Mouse (Mus musculus): ENCODE results near the gene Ccdc189. TPM values are rescaled to one million over a fixed set of nuclear protein-coding genes. Genes with fewer than 3 reads are reported as not detected.

Ccdc189 gene
- polyA plus RNA-seq, 1 experiment from 2014 or later: 10.0 TPM

GRCm38 (mm10) chr7:127585031-127585430 is 3.4 kb downstream of the Ccdc189 start:
- peaks cover 19% of the 10 kb centered on the region for H3K4me1 ChIP-seq (replicated peaks; ENCODE audit: control insufficient read depth, insufficient read depth, low read length)
- H3K4me3 ChIP-seq (replicated peaks; ENCODE audit: low read length): no peak overlapping the region
- H3K36me3 ChIP-seq (ENCODE audit: control insufficient read depth, insufficient read depth): peaks cover 14% of the 10 kb centered on the region
- no peaks in the 10 kb centered on the region for H3K27me3 ChIP-seq (replicated peaks; ENCODE audit: control insufficient read depth, insufficient read depth, low read length)
- no peak overlapping the region for H3K27ac ChIP-seq (ENCODE audit: low read length)
- no peak for ATAC-seq
- H3K9me3 ChIP-seq (ENCODE audit: control insufficient read depth, low read length): no peaks in the 10 kb centered on the region
- WGBS: 93% methylated on average over 7 of the region's 7 CpGs
- no peak overlapping the region for H3K4me2 ChIP-seq (ENCODE audit: low read length)
- H3K9ac ChIP-seq (replicated peaks; ENCODE audit: low read depth, low read length): no peak overlapping the region

DNA sequence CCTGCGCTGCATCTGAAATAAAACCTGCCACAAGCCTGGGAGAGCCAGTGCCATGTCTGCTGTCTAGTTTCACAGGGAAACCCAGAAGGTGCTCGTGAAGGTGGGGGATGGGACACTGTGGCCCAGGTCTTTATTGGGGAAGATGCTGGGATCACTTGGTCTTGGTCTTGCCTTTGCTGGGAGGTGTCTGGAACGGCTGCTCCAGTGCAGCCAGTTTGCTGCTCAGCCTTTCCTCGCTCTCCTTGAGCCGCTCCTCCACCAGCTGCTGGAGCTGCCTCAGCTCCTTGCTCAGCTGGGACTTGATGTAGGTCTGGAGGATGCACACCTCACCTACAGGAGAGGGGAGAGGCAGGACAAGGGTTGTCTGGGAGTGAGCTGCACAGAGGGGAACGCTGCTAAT is 5.1 kb downstream of the Ccdc189 start:
- Histone ChIP-seq H3K9me3 (ENCODE audit: control insufficient read depth, low read length) (no peaks in the 10 kb centered on the region), H3K36me3 (ENCODE audit: control insufficient read depth, insufficient read depth) (peaks cover 15% of the 10 kb centered on the region), H3K4me1 (replicated peaks; ENCODE audit: control insufficient read depth, insufficient read depth, low read length) (peaks cover 9% of the 10 kb centered on the region), H3K4me3 (replicated peaks; ENCODE audit: low read length) (no peak overlapping the region), H3K9ac (replicated peaks; ENCODE audit: low read depth, low read length) (no peak overlapping the region), H3K4me2 (ENCODE audit: low read length) (no peak overlapping the region), H3K27me3 (replicated peaks; ENCODE audit: control insufficient read depth, insufficient read depth, low read length) (no peaks in the 10 kb centered on the region), H3K27ac (ENCODE audit: low read length) (no peak overlapping the region)
- 90% methylated on average over 6 of the region's 6 CpGs for WGBS
- ATAC-seq: no peak

DNA sequence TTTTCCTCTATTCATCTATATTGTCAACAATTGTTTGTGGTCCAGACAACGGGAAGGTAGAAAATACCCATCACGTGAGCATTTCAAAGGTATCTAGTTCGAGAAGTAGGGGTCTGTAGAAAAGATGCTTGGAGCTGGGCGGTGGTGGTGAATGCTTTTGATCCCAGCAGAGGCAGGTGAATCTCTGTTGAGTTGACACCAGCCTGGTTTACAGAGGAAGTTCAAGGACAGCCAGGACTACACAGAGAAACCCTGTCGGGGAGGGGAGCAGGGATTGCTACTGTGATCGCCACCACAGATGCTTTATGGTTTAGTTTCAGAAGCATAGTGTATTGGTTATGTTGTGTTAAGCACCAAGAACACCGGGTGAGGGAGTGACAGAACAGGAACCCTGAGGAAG is 14.3 kb downstream of the Ccdc189 start:
- H3K4me2 ChIP-seq (ENCODE audit: low read length): peak overlapping the region; percentile 89
- no peak for ATAC-seq
- no peak overlapping the region for H3K27ac ChIP-seq (ENCODE audit: low read length)
- no peaks in the 10 kb centered on the region for H3K36me3 ChIP-seq (ENCODE audit: control insufficient read depth, insufficient read depth)
- no peaks in the 10 kb centered on the region for H3K27me3 ChIP-seq (replicated peaks; ENCODE audit: control insufficient read depth, insufficient read depth, low read length)
- 17% methylated on average over 7 of the region's 7 CpGs for WGBS
- H3K9me3 ChIP-seq (ENCODE audit: control insufficient read depth, low read length): no peaks in the 10 kb centered on the region
- peaks cover 22% of the 10 kb centered on the region for H3K4me1 ChIP-seq (replicated peaks; ENCODE audit: control insufficient read depth, insufficient read depth, low read length)
- peak overlapping the region; percentile 66 for H3K4me3 ChIP-seq (replicated peaks; ENCODE audit: low read length)
- H3K9ac ChIP-seq (replicated peaks; ENCODE audit: low read depth, low read length): peak overlapping the region; percentile 73

DNA sequence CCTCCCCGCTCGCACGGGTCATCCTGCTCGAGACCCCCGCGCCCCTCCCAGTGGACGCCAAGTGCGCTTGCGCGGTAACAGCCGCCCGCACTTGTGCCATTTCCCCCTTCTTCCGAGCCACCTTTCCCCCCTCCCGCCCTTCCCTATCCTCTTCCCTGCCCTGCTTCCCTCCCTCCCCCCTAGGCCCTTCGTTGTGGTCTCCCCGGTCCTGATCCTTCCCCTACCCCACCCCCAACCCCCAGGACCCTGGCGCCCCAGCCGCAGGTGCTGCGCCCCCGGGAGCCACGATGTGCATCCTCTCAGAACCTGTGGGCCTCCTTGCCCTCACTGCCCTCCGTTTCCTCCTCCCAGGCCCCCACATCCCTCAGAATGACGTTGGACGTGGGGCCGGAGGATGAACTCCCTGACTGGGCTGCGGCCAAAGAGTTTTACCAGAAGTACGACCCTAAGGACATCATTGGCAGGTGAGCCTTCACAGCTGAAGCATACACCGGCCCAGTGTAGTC is 14.8 kb downstream of the Ccdc189 start:
- 1% methylated on average over 24 of the region's 28 CpGs for WGBS
- ATAC-seq: peak; percentile 69
- Histone ChIP-seq H3K9ac (replicated peaks; ENCODE audit: low read depth, low read length) (peak overlapping the region; percentile 73), H3K4me2 (ENCODE audit: low read length) (peak overlapping the region; percentile 89), H3K36me3 (ENCODE audit: control insufficient read depth, insufficient read depth) (no peaks in the 10 kb centered on the region), H3K27ac (ENCODE audit: low read length) (0 out of 2 replicates have a peak overlapping the region, but pooled peaks have one; percentile 5), H3K4me3 (replicated peaks; ENCODE audit: low read length) (peak overlapping the region; percentile 66), H3K27me3 (replicated peaks; ENCODE audit: control insufficient read depth, insufficient read depth, low read length) (no peaks in the 10 kb centered on the region), H3K4me1 (replicated peaks; ENCODE audit: control insufficient read depth, insufficient read depth, low read length) (peaks cover 22% of the 10 kb centered on the region), H3K9me3 (ENCODE audit: control insufficient read depth, low read length) (no peaks in the 10 kb centered on the region)

- Histone ChIP-seq H3K9ac (replicated peaks; ENCODE audit: low read depth, low read length) (peak within 1 kb of the TSS; percentile 73), H3K4me1 (replicated peaks; ENCODE audit: control insufficient read depth, insufficient read depth, low read length) (peaks cover 22% of the 10 kb centered on the region), H3K4me2 (ENCODE audit: low read length) (peak within 1 kb of the TSS; percentile 89), H3K36me3 (ENCODE audit: control insufficient read depth, insufficient read depth) (no peaks in the 10 kb centered on the region), H3K4me3 (replicated peaks; ENCODE audit: low read length) (peak within 1 kb of the TSS; percentile 66), H3K27ac (ENCODE audit: low read length) (peak within 1 kb of the TSS; percentile 63), H3K9me3 (ENCODE audit: control insufficient read depth, low read length) (no peaks in the 10 kb centered on the region), H3K27me3 (replicated peaks; ENCODE audit: control insufficient read depth, insufficient read depth, low read length) (no peaks in the 10 kb centered on the region)
- peak; percentile 99 for ATAC-seq
- WGBS: under 1% methylated on average over 17 of the region's 17 CpGs
Observed at GRCm38 (mm10) chr7:127572895-127573471, 15.4 kb downstream of the Ccdc189 start, which contains the start of gene Phkg2. Gene Phkg2 (plus strand): TSS chr7:127573340.

DNA sequence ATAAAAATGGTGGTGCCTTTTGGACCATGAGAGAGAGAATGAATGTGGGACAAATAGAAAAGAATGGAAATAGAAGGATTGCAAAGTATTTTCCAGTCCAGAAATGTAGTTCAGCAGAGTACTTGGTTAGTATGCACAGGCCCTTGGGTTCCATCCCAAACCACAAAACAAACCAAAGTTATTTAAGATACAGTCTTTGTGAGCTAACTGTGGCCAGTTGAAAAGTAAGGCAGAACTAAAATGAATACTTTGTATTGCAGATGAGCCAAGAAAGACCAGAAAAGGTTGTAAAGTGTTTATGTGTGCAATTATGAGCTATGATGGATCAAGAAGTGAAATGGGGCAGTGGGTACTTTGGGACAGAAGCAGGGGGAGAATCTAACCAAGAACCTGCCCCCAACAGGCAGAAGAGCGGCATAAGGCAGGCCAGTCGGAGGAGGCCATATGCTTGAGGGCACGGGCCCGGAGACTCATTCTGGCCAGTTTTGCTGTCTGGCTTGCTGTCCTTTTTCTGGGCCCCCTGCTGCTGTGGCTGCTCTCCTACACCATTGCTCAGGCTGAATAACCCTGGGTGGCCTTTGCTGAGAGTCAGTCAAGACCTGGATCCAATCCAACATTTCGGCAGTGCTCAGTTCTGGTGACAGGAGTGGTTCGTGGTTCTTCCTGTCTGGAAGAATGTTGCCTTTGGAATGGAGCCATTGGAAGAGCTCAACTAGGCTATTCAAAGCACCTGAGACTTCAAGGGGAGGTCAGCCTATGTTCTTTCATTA is 23.8 kb downstream of the Ccdc189 start:
- H3K36me3 ChIP-seq (ENCODE audit: control insufficient read depth, insufficient read depth): peaks cover 14% of the 10 kb centered on the region
- no peaks in the 10 kb centered on the region for H3K4me1 ChIP-seq (replicated peaks; ENCODE audit: control insufficient read depth, insufficient read depth, low read length)
- H3K27me3 ChIP-seq (replicated peaks; ENCODE audit: control insufficient read depth, insufficient read depth, low read length): no peaks in the 10 kb centered on the region
- no peak overlapping the region for H3K27ac ChIP-seq (ENCODE audit: low read length)
- ATAC-seq: no peak
- no peak overlapping the region for H3K4me3 ChIP-seq (replicated peaks; ENCODE audit: low read length)
- H3K4me2 ChIP-seq (ENCODE audit: low read length): no peak overlapping the region
- no peak overlapping the region for H3K9ac ChIP-seq (replicated peaks; ENCODE audit: low read depth, low read length)
- H3K9me3 ChIP-seq (ENCODE audit: control insufficient read depth, low read length): no peaks in the 10 kb centered on the region
- 71% methylated on average over 6 of the region's 6 CpGs for WGBS

GRCm38 (mm10) chr7:127561340-127561858 is 27.0 kb downstream of the Ccdc189 start, which contains the start of gene Tmem265:
Gene Tmem265 (plus strand): TSS chr7:127561390.
- Histone ChIP-seq H3K27ac (ENCODE audit: low read length) (no peak within 1 kb of the TSS), H3K4me3 (replicated peaks; ENCODE audit: low read length) (no peak within 1 kb of the TSS), H3K4me1 (replicated peaks; ENCODE audit: control insufficient read depth, insufficient read depth, low read length) (no peaks in the 10 kb centered on the region), H3K9ac (replicated peaks; ENCODE audit: low read depth, low read length) (no peak within 1 kb of the TSS), H3K27me3 (replicated peaks; ENCODE audit: control insufficient read depth, insufficient read depth, low read length) (no peaks in the 10 kb centered on the region), H3K9me3 (ENCODE audit: control insufficient read depth, low read length) (no peaks in the 10 kb centered on the region), H3K4me2 (ENCODE audit: low read length) (no peak within 1 kb of the TSS), H3K36me3 (ENCODE audit: control insufficient read depth, insufficient read depth) (peaks cover 37% of the 10 kb centered on the region)
- no peak for ATAC-seq
- 93% methylated on average over 5 of the region's 5 CpGs for WGBS

GRCm38 (mm10) chr7:127560580-127560979 is 27.8 kb downstream of the Ccdc189 start:
- no peak for ATAC-seq
- Histone ChIP-seq H3K27ac (ENCODE audit: low read length) (no peak overlapping the region), H3K9ac (replicated peaks; ENCODE audit: low read depth, low read length) (no peak overlapping the region), H3K4me1 (replicated peaks; ENCODE audit: control insufficient read depth, insufficient read depth, low read length) (no peaks in the 10 kb centered on the region), H3K36me3 (ENCODE audit: control insufficient read depth, insufficient read depth) (peaks cover 43% of the 10 kb centered on the region), H3K4me2 (ENCODE audit: low read length) (no peak overlapping the region), H3K4me3 (replicated peaks; ENCODE audit: low read length) (no peak overlapping the region), H3K9me3 (ENCODE audit: control insufficient read depth, low read length) (no peaks in the 10 kb centered on the region), H3K27me3 (replicated peaks; ENCODE audit: control insufficient read depth, insufficient read depth, low read length) (no peaks in the 10 kb centered on the region)
- WGBS: 92% methylated on average over 11 of the region's 11 CpGs

GRCm38 (mm10) chr7:127551558-127551957 is 36.8 kb downstream of the Ccdc189 start:
- Histone ChIP-seq H3K4me3 (replicated peaks; ENCODE audit: low read length) (no peak overlapping the region), H3K27me3 (replicated peaks; ENCODE audit: control insufficient read depth, insufficient read depth, low read length) (no peaks in the 10 kb centered on the region), H3K4me1 (replicated peaks; ENCODE audit: control insufficient read depth, insufficient read depth, low read length) (no peaks in the 10 kb centered on the region), H3K9ac (replicated peaks; ENCODE audit: low read depth, low read length) (no peak overlapping the region), H3K9me3 (ENCODE audit: control insufficient read depth, low read length) (no peaks in the 10 kb centered on the region), H3K36me3 (ENCODE audit: control insufficient read depth, insufficient read depth) (peaks cover 42% of the 10 kb centered on the region), H3K4me2 (ENCODE audit: low read length) (no peak overlapping the region), H3K27ac (ENCODE audit: low read length) (no peak overlapping the region)
- 96% methylated on average over 8 of the region's 8 CpGs for WGBS
- no peak for ATAC-seq
